Mouse (Mus musculus): ENCODE data around the gene Tas2r143.

The Tas2r143 gene

GRCm38 (mm10) chr6:42399938-42400337 is at the start of gene Tas2r143:
Tas2r143 (plus strand) TSS chr6:42400238.
- DNase-seq, result no peak

- DNase-seq, result peak; percentile 68
Observed at GRCm38 (mm10) chr6:42350968-42351775, 48.9 kb upstream of the Tas2r143 start.

- no peak for DNase-seq
Observed at GRCm38 (mm10) chr6:42351776-42352485, 48.1 kb upstream of the Tas2r143 start.

- DNase-seq, result no peak
Observed at GRCm38 (mm10) chr6:42352486-42352846, 47.6 kb upstream of the Tas2r143 start.

- no peak for DNase-seq
Observed at GRCm38 (mm10) chr6:42353180-42353579, 46.9 kb upstream of the Tas2r143 start.

- DNase-seq, result no peak
Observed at GRCm38 (mm10) chr6:42354076-42355019, 45.7 kb upstream of the Tas2r143 start.

GRCm38 (mm10) chr6:42355366-42355765 is 44.7 kb upstream of the Tas2r143 start:
- DNase-seq, result no peak

GRCm38 (mm10) chr6:42355794-42356600 is 44.0 kb upstream of the Tas2r143 start:
- no peak for DNase-seq

- DNase-seq, result no peak
Observed at GRCm38 (mm10) chr6:42356913-42357312, 43.1 kb upstream of the Tas2r143 start.

GRCm38 (mm10) chr6:42357901-42358300 is 42.1 kb upstream of the Tas2r143 start:
- DNase-seq, result no peak

GRCm38 (mm10) chr6:42358901-42359300 is 41.1 kb upstream of the Tas2r143 start:
- no peak for DNase-seq

- no peak for DNase-seq
Observed at GRCm38 (mm10) chr6:42359364-42360147, 40.5 kb upstream of the Tas2r143 start.

- DNase-seq, result peak; percentile 12
Observed at GRCm38 (mm10) chr6:42360231-42360840, 39.7 kb upstream of the Tas2r143 start.

GRCm38 (mm10) chr6:42361041-42361895 is 38.8 kb upstream of the Tas2r143 start:
- peak; percentile 14 for DNase-seq

GRCm38 (mm10) chr6:42362074-42362473 is 38.0 kb upstream of the Tas2r143 start:
- DNase-seq, result no peak

- DNase-seq, result no peak
Observed at GRCm38 (mm10) chr6:42362497-42362896, 37.5 kb upstream of the Tas2r143 start.

GRCm38 (mm10) chr6:42362974-42363373 is 37.1 kb upstream of the Tas2r143 start:
- peak; percentile 41 for DNase-seq

- DNase-seq, result no peak
Observed at GRCm38 (mm10) chr6:42364066-42364465, 36.0 kb upstream of the Tas2r143 start.

GRCm38 (mm10) chr6:42364607-42365006 is 35.4 kb upstream of the Tas2r143 start:
- DNase-seq, result no peak

GRCm38 (mm10) chr6:42365215-42365614 is 34.8 kb upstream of the Tas2r143 start:
- DNase-seq, result no peak

All from cerebellum, adult 9-11 months (tissue).